Mouse (Mus musculus) brain, adult 2 months (tissue): ENCODE data around the gene Cebpa.
A peak's percentile ranks its signal among the peaks of the same experiment; 100 is the strongest.

ENCODE experiments used
- DNase-seq: peaks from one replicate; pipeline ENCODE4 v3.0.0; 2011; ENCODE audit warnings: low read depth, low spot score

The Cebpa gene

GRCm38 (mm10) chr7:35118841-35119413 is at the start of gene Cebpa:
Gene Cebpa (plus strand): TSS chr7:35119293.
- peak; percentile 97 for DNase-seq

- DNase-seq: peak; percentile 16
Observed at GRCm38 (mm10) chr7:35076645-35077044, 42.4 kb upstream of the Cebpa start.

GRCm38 (mm10) chr7:35080843-35081338 is 38.2 kb upstream of the Cebpa start:
- peak; percentile 10 for DNase-seq

- peak; percentile 23 for DNase-seq
Observed at GRCm38 (mm10) chr7:35081406-35082104, 37.5 kb upstream of the Cebpa start.

- DNase-seq: no peak
Observed at GRCm38 (mm10) chr7:35084565-35085360, 34.3 kb upstream of the Cebpa start.

- peak; percentile 62 for DNase-seq
Observed at GRCm38 (mm10) chr7:35086271-35086861, 32.7 kb upstream of the Cebpa start.

- no peak for DNase-seq
Observed at GRCm38 (mm10) chr7:35090550-35090949, 28.5 kb upstream of the Cebpa start.

- no peak for DNase-seq
Observed at GRCm38 (mm10) chr7:35094975-35095678, 24.0 kb upstream of the Cebpa start.

- DNase-seq: peak; percentile 31
Observed at GRCm38 (mm10) chr7:35098777-35099176, 20.3 kb upstream of the Cebpa start.

- no peak for DNase-seq
Observed at GRCm38 (mm10) chr7:35099528-35099927, 19.6 kb upstream of the Cebpa start.

GRCm38 (mm10) chr7:35106614-35107013 is 12.5 kb upstream of the Cebpa start:
- no peak for DNase-seq

- DNase-seq: no peak
Observed at GRCm38 (mm10) chr7:35107630-35108029, 11.5 kb upstream of the Cebpa start.

GRCm38 (mm10) chr7:35108046-35108445 is 11.0 kb upstream of the Cebpa start:
- DNase-seq: no peak

- DNase-seq: no peak
Observed at GRCm38 (mm10) chr7:35108663-35109062, 10.4 kb upstream of the Cebpa start.

GRCm38 (mm10) chr7:35113136-35113535 is 6.0 kb upstream of the Cebpa start:
- no peak for DNase-seq

- DNase-seq: no peak
Observed at GRCm38 (mm10) chr7:35113721-35114120, 5.4 kb upstream of the Cebpa start.

GRCm38 (mm10) chr7:35116524-35116923 is 2.6 kb upstream of the Cebpa start:
- no peak for DNase-seq

- DNase-seq: no peak
Observed at GRCm38 (mm10) chr7:35117052-35117451, 2.0 kb upstream of the Cebpa start.

GRCm38 (mm10) chr7:35117761-35118098 is 1.4 kb upstream of the Cebpa start:
- DNase-seq: no peak

- DNase-seq: peak; percentile 78
Observed at GRCm38 (mm10) chr7:35118099-35118781, 853 bp upstream of the Cebpa start.
